Mouse (Mus musculus): ENCODE measurements at regions not wholly inside any gene's neighbourhood (a gene's known extent, or its start where the extent isn't known, plus 50 kb on each side); places are given as distances from the start of the nearest gene placed in this dataset.

DNA sequence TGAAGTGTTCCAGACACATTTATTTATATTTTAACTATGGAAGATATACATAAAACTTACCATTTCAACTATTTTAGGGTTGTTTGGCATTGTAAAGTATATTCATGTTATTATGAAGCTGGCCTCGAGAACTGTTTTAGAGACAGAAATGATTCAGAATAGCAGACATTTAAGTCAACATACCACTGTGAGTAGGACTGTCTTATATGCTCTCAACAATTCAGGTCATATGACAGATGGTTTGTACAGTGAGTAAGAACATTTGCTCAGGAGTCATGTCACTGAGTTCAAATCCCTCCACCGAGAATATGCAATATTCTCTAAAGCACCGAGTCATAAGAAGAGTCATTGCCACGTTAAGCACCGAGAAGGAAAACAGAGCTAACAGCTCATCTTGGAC, 290.6 kb downstream of the Lmx1a start:
- TF ChIP-seq CTCF (conservative IDR thresholded peaks at IDR 0.05; ENCODE audit: insufficient read depth, insufficient read length, low read depth, low read length) (no peak), POLR2A (IDR thresholded peaks at IDR 0.05; ENCODE audit: low read depth, low read length) (no peak)

Data from kidney, adult 2 months (tissue).